Mouse (Mus musculus): ENCODE results near the gene Radil.

Gene Radil

GRCm38 (mm10) chr5:142550706-142551652 is at the start of gene Radil:
TSS of gene Radil (minus strand) at chr5:142551098.
- in situ Hi-C loops (cut with MboI, MseI): no loop called here

GRCm38 (mm10) chr5:142597648-142598390 is 46.9 kb upstream of the Radil start:
- in situ Hi-C loops (cut with MboI, MseI): loop anchor here (10.0 kb wide), 1 partner anchor 1443 kb away; no protein-coding TSS in a partner anchor

GRCm38 (mm10) chr5:142596723-142597122 is 45.8 kb upstream of the Radil start:
- in situ Hi-C loops (cut with MboI, MseI): loop anchor here (10.0 kb wide), 1 partner anchor 1442 kb away; no protein-coding TSS in a partner anchor

- in situ Hi-C loops (cut with MboI, MseI): loop anchor here (10.0 kb wide), 1 partner anchor 1441 kb away; no protein-coding TSS in a partner anchor
Observed at GRCm38 (mm10) chr5:142595698-142596097, 44.8 kb upstream of the Radil start.

- in situ Hi-C loops (cut with MboI, MseI): loop anchor here (10.0 kb wide), 1 partner anchor 1436 kb away; no protein-coding TSS in a partner anchor
Observed at GRCm38 (mm10) chr5:142590953-142591616, 40.2 kb upstream of the Radil start.

GRCm38 (mm10) chr5:142583616-142584126 is 32.8 kb upstream of the Radil start:
- in situ Hi-C loops (cut with MboI, MseI): no loop called here

GRCm38 (mm10) chr5:142581517-142581916 is 30.6 kb upstream of the Radil start:
- in situ Hi-C loops (cut with MboI, MseI): no loop called here

GRCm38 (mm10) chr5:142578192-142578591 is 27.3 kb upstream of the Radil start:
- in situ Hi-C loops (cut with MboI, MseI): loop anchor here (10.0 kb wide), 1 partner anchor 563 kb away; no protein-coding TSS in a partner anchor

- in situ Hi-C loops (cut with MboI, MseI): loop anchor here (10.0 kb wide), 1 partner anchor 562 kb away; no protein-coding TSS in a partner anchor
Observed at GRCm38 (mm10) chr5:142576832-142577231, 25.9 kb upstream of the Radil start.

- in situ Hi-C loops (cut with MboI, MseI): loop anchor here (10.0 kb wide), 1 partner anchor 560 kb away; no protein-coding TSS in a partner anchor
Observed at GRCm38 (mm10) chr5:142574323-142575057, 23.6 kb upstream of the Radil start.

GRCm38 (mm10) chr5:142564606-142565005 is 13.7 kb upstream of the Radil start:
- in situ Hi-C loops (cut with MboI, MseI): no loop called here

- in situ Hi-C loops (cut with MboI, MseI): no loop called here
Observed at GRCm38 (mm10) chr5:142560261-142560660, 9.4 kb upstream of the Radil start.

- in situ Hi-C loops (cut with MboI, MseI): no loop called here
Observed at GRCm38 (mm10) chr5:142557397-142558067, 6.6 kb upstream of the Radil start.

GRCm38 (mm10) chr5:142556721-142557120 is 5.8 kb upstream of the Radil start:
- in situ Hi-C loops (cut with MboI, MseI): no loop called here

- in situ Hi-C loops (cut with MboI, MseI): no loop called here
Observed at GRCm38 (mm10) chr5:142555866-142556265, 5.0 kb upstream of the Radil start.

GRCm38 (mm10) chr5:142549961-142550705 is 765 bp downstream of the Radil start:
- in situ Hi-C loops (cut with MboI, MseI): loop anchor here (5.0 kb wide), 2 partner anchors 43 to 68 kb away; no protein-coding TSS in a partner anchor

- in situ Hi-C loops (cut with MboI, MseI): loop anchor here (5.0 kb wide), 2 partner anchors 42 to 67 kb away; no protein-coding TSS in a partner anchor
Observed at GRCm38 (mm10) chr5:142549441-142549840, 1.5 kb downstream of the Radil start.

- in situ Hi-C loops (cut with MboI, MseI): loop anchor here (5.0 kb wide), 2 partner anchors 40 to 65 kb away; no protein-coding TSS in a partner anchor
Observed at GRCm38 (mm10) chr5:142547066-142547465, 3.8 kb downstream of the Radil start.

GRCm38 (mm10) chr5:142546344-142546743 is 4.6 kb downstream of the Radil start:
- in situ Hi-C loops (cut with MboI, MseI): loop anchor here (5.0 kb wide), 2 partner anchors 39 to 64 kb away; no protein-coding TSS in a partner anchor
